8 mouse cellular contexts compared by ENCODE assay signal in genomic region chr5:111434342-111434842, GRCm38 (mm10). TPM values are rescaled to one million over a fixed set of nuclear protein-coding genes. Genes with fewer than 3 reads are reported as not detected.
DNase-seq lines count a peak whose midpoint lies in the region; ATAC-seq lines count a peak whose summit lies in the region.

No protein-coding gene starts in this region.

- peak overlapping the region; percentile 48 for H3K4me2 ChIP-seq in heart, embryonic 13.5 days
- peak overlapping the region; percentile 26 for H3K4me2 ChIP-seq in limb, embryonic 12.5 days
- H3K4me2 ChIP-seq in stomach, embryonic 15.5 days, result 0 out of 2 replicates have a peak overlapping the region, but pooled peaks have one; percentile 6

- 0 out of 2 replicates have a peak overlapping the region, but pooled peaks have one; percentile 16 for H3K4me3 ChIP-seq in heart, embryonic 13.5 days
- no peak overlapping the region for H3K4me3 ChIP-seq in limb, embryonic 12.5 days (replicated peaks)
- no peak overlapping the region for H3K4me3 ChIP-seq in stomach, embryonic 15.5 days (replicated peaks)

- H3K27ac ChIP-seq in heart, embryonic 13.5 days (replicated peaks), result peak overlapping the region; percentile 72
- peak overlapping the region; percentile 50; the same call in 1 of the 2 replicates for H3K27ac ChIP-seq in limb, embryonic 12.5 days
- H3K27ac ChIP-seq in stomach, embryonic 15.5 days, result no peak overlapping the region

- no peaks in the 10 kb centered on the region for H3K27me3 ChIP-seq in heart, embryonic 13.5 days (replicated peaks)
- H3K27me3 ChIP-seq in limb, embryonic 12.5 days, result peaks cover 23% of the 10 kb centered on the region
- no peaks in the 10 kb centered on the region for H3K27me3 ChIP-seq in stomach, embryonic 15.5 days (replicated peaks)

- ATAC-seq in heart, embryonic 13.5 days (ENCODE audit: extremely low read depth, insufficient number of reproducible peaks, low FRiP score, low TSS enrichment), result peak; percentile 47; the same call in 1 of the 2 replicates
- peak; percentile 60; the same call in 1 of the 2 replicates for ATAC-seq in limb, embryonic 12.5 days (ENCODE audit: insufficient number of reproducible peaks, insufficient read depth, low FRiP score, low TSS enrichment, low read depth)
- ATAC-seq in stomach, embryonic 15.5 days (ENCODE audit: insufficient read depth, low FRiP score, low read depth), result peak; percentile 25; the same call in 1 of the 2 replicates

- WGBS in heart, embryonic 13.5 days, result 15% methylated on average over 16 of the region's 16 CpGs
- WGBS in limb, embryonic 12.5 days, result 19% methylated on average over 16 of the region's 16 CpGs
- WGBS in stomach, embryonic 15.5 days, result 24% methylated on average over 16 of the region's 16 CpGs

- H3K9me3 ChIP-seq in heart, embryonic 13.5 days, result no peaks in the 10 kb centered on the region
- no peaks in the 10 kb centered on the region for H3K9me3 ChIP-seq in limb, embryonic 12.5 days
- H3K9me3 ChIP-seq in stomach, embryonic 15.5 days, result no peaks in the 10 kb centered on the region

- H3K9ac ChIP-seq in heart, embryonic 13.5 days, result peak overlapping the region; percentile 53
- no peak overlapping the region for H3K9ac ChIP-seq in limb, embryonic 12.5 days (replicated peaks)
- no peak overlapping the region for H3K9ac ChIP-seq in stomach, embryonic 15.5 days

- no peaks in the 10 kb centered on the region for H3K36me3 ChIP-seq in heart, embryonic 13.5 days
- peaks cover 6% of the 10 kb centered on the region; the same call in 1 of the 2 replicates for H3K36me3 ChIP-seq in limb, embryonic 12.5 days
- no peaks in the 10 kb centered on the region for H3K36me3 ChIP-seq in stomach, embryonic 15.5 days

- DNase-seq in heart, postnatal 4 days, result no peak
- DNase-seq in lung, postnatal 10 days, result peak; percentile 54
- no peak for DNase-seq in lung, postnatal 14 days
- no peak for DNase-seq in T-cell, adult 2 months (ENCODE audit: low spot score)
- no peak for DNase-seq in left cerebral cortex, adult 11 months (ENCODE audit: low spot score)

- H3K4me1 ChIP-seq in heart, embryonic 13.5 days, result peaks cover 82% of the 10 kb centered on the region
- H3K4me1 ChIP-seq in limb, embryonic 12.5 days (replicated peaks), result peaks cover 67% of the 10 kb centered on the region
- peaks cover 29% of the 10 kb centered on the region for H3K4me1 ChIP-seq in stomach, embryonic 15.5 days

RNA-seq across cellular contexts. Expression of gene Mn1, which starts 17.2 kb away (rescaled TPM):
- polyA plus RNA-seq in heart, embryonic 13.5 days (2015; fragmentation: Nextera tagmentation; extraction: Ambion mirVana), result 7.2 and 8.2 TPM in 2 replicates
- 10 to 100 TPM; 16.5 to 17.7 TPM for total RNA-seq in heart, postnatal 4 days (2021)
- polyA plus RNA-seq in limb, embryonic 12.5 days (2016; fragmentation: Nextera tagmentation; extraction: Ambion mirVana), result 14.9 and 15.0 TPM in 2 replicates
- polyA plus RNA-seq in stomach, embryonic 15.5 days (2015; fragmentation: Nextera tagmentation; extraction: Ambion mirVana), result 11.9 and 12.0 TPM in 2 replicates
